Mouse (Mus musculus) cerebellum, adult 11-12 months (tissue): ENCODE data around the gene Actn2.

Source experiments
- DNase-seq: peaks from one replicate; pipeline ENCODE4 v3.0.0; 2022

Gene Actn2

DNA sequence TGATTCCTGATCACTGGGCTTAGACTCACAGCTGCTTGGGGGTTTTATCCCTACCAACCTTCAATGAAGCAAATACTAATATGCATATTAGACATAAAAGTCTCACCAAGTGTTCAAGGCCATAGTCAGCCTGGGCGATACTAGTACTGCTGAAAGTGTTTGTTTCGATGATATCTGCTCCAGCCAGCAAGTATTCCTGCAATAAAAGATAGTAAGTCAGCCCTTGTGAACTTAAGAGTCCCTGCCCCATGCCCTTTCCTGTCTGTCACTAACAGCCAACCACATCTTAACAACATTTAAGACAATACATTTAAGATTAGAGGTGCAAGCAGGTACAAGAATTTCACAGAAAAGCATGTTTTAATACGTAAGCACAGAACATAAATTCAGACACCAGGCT, 90.1 kb downstream of the Actn2 start:
- no peak for DNase-seq

- no peak for DNase-seq
Observed at GRCm38 (mm10) chr13:12249195-12249898, 91.2 kb downstream of the Actn2 start.

GRCm38 (mm10) chr13:12245938-12246337, 94.6 kb downstream of the Actn2 start:
- DNase-seq: no peak

- no peak for DNase-seq
Observed at GRCm38 (mm10) chr13:12243991-12244390, 96.6 kb downstream of the Actn2 start.

- DNase-seq: no peak
Observed at GRCm38 (mm10) chr13:12232141-12232540, 108.4 kb downstream of the Actn2 start.

DNA sequence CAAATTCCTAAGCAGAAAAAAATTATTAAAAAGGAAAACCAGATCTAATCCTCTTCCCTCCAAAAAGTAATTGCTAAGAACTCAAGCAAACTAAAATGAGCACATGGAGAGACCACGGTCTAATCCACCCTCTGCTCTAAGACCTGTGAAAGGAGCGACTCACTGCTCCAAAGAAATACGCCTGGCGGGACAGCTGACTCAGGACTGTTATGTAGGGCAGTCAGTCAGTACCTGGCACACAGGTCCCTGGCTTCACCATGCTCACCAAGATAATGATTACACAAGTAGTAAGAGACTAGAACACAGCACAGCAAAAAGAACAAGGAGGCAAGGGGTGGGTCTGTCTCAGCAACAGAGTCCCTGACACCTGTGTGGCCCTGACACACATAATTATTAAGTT, 112.3 kb downstream of the Actn2 start:
- no peak for DNase-seq

- DNase-seq: no peak
Observed at GRCm38 (mm10) chr13:12227606-12228005, 113.0 kb downstream of the Actn2 start.
